Mouse (Mus musculus) kidney, postnatal 0 days (tissue): ENCODE results near the gene Spats2. TPM values are rescaled to one million over a fixed set of nuclear protein-coding genes. Genes with fewer than 3 reads are reported as not detected.

Experiments
- ATAC-seq: fragments of 200-750 bp; cut with Nextera tagmentation; replicated peaks from 2 replicates; pipeline ENCODE4 v1.8.0; 2017; ENCODE audit warnings: low read depth, moderate number of reproducible peaks, moderate TSS enrichment, moderate library complexity; ENCODE audit not compliant: low FRiP score
- DNase-seq: peaks from one replicate; pipeline ENCODE4 v3.0.0-alpha.2; 2016; ENCODE audit warnings: low spot score
- H3K27ac ChIP-seq: fragments of 300-500 bp; sonication (generic); 2 replicates; pipeline ENCODE4 v1.5.1; 2014; ENCODE audit warnings: mild to moderate bottlenecking
- H3K27me3 ChIP-seq: fragments of 300-500 bp; sonication (generic); 2 replicates; pipeline ENCODE4 v1.6.1; 2014; ENCODE audit warnings: low read length, mixed read lengths; ENCODE audit not compliant: insufficient read depth
- H3K36me3 ChIP-seq: fragments of 300-500 bp; sonication (generic); 2 replicates; pipeline ENCODE4 v1.6.1; 2014; ENCODE audit warnings: low read length, mixed read lengths; ENCODE audit not compliant: insufficient read depth
- H3K4me1 ChIP-seq: fragments of 300-500 bp; sonication (generic); replicated peaks from 2 replicates; pipeline ENCODE4 v1.6.1; 2014; ENCODE audit warnings: antibody characterized with exemption, low read length, mixed read lengths; ENCODE audit not compliant: insufficient read depth
- H3K4me2 ChIP-seq: fragments of 300-500 bp; sonication (generic); 2 replicates; pipeline ENCODE4 v1.6.1; 2014; ENCODE audit warnings: mild to moderate bottlenecking, low read length, moderate library complexity, mixed read lengths
- H3K4me3 ChIP-seq: fragments of 300-500 bp; sonication (generic); replicated peaks from 2 replicates; pipeline ENCODE4 v1.5.1; 2014; ENCODE audit warnings: low read depth, low read length
- H3K9ac ChIP-seq: fragments of 300-500 bp; sonication (generic); 2 replicates; pipeline ENCODE4 v1.6.1; 2014; ENCODE audit warnings: low read depth, low read length
- H3K9me3 ChIP-seq: fragments of 300-500 bp; sonication (generic); replicated peaks from 2 replicates; pipeline ENCODE4 v1.6.1; 2016; ENCODE audit warnings: low read length, inconsistent platforms, mixed read lengths
- CTCF ChIP-seq: IDR thresholded peaks from 2 replicates; pipeline ENCODE4 v1.5.1; 2016; ENCODE audit warnings: antibody characterized with exemption, low read depth, mild to moderate bottlenecking, moderate library complexity
- WGBS: fragments of 180-500 bp; shearing (Covaris S2); extraction: QIAGEN DNeasy Blood & Tissue Kit; methylation state at CpG from one replicate; pipeline ENCODE4 v1.1.7; 2014; 5-methylcytosine and 5-hydroxymethylcytosine counted together
- polyA plus RNA-seq: library from polyadenylated mRNA; unstranded; fragments of >200 nt; fragmentation: Nextera tagmentation; extraction: Ambion mirVana; gene quantifications from 2 replicates; pipeline ENCODE4 v1.2.1, GENCODE M21; 2015

The Spats2 gene
- polyA plus RNA-seq, 1 experiment from 2014 or later, result 33.5 TPM

GRCm38 (mm10) chr15:99114312-99115064, 11.2 kb upstream of the Spats2 start:
- no peak for ATAC-seq
- no peak for DNase-seq
- Histone ChIP-seq H3K9ac (no peak overlapping the region), H3K36me3 (no peaks in the 10 kb centered on the region), H3K27me3 (no peaks in the 10 kb centered on the region), H3K27ac (no peak overlapping the region), H3K4me1 (no peaks in the 10 kb centered on the region; the same call in 1 of the 2 replicates), H3K4me2 (no peak overlapping the region), H3K4me3 (no peak overlapping the region), H3K9me3 (no peaks in the 10 kb centered on the region)
- no peak for TF ChIP-seq CTCF
- WGBS, result 53% methylated on average over 14 of the region's 14 CpGs

- H3K27me3 ChIP-seq, result no peaks in the 10 kb centered on the region
- no peaks in the 10 kb centered on the region; the same call in 1 of the 2 replicates for H3K4me1 ChIP-seq
- no peak overlapping the region for H3K4me3 ChIP-seq
- DNase-seq (no peak), ATAC-seq (no peak)
- no peak for TF ChIP-seq CTCF
- no peaks in the 10 kb centered on the region for H3K36me3 ChIP-seq
- H3K9ac ChIP-seq, result no peak overlapping the region
- WGBS, result 81% methylated on average over 7 of the region's 7 CpGs
- no peak overlapping the region for H3K27ac ChIP-seq
- no peak overlapping the region for H3K4me2 ChIP-seq
- H3K9me3 ChIP-seq, result no peaks in the 10 kb centered on the region
Observed at GRCm38 (mm10) chr15:99115065-99115423, 10.7 kb upstream of the Spats2 start.

- Histone ChIP-seq H3K36me3 (no peaks in the 10 kb centered on the region), H3K4me3 (no peak overlapping the region), H3K4me1 (no peaks in the 10 kb centered on the region; the same call in 1 of the 2 replicates), H3K9me3 (no peaks in the 10 kb centered on the region), H3K27ac (no peak overlapping the region), H3K4me2 (no peak overlapping the region), H3K27me3 (no peaks in the 10 kb centered on the region), H3K9ac (no peak overlapping the region)
- DNase-seq (peak; percentile 73), ATAC-seq (no peak)
- no peak for TF ChIP-seq CTCF
- WGBS, result 19% methylated on average over 11 of the region's 11 CpGs
Observed at GRCm38 (mm10) chr15:99116539-99116938, 9.2 kb upstream of the Spats2 start.

- 0 out of 2 replicates have a peak overlapping the region, but pooled peaks have one; percentile 10 for H3K27ac ChIP-seq
- no peaks in the 10 kb centered on the region for H3K36me3 ChIP-seq
- DNase-seq (peak; percentile 38), ATAC-seq (peak; percentile 63)
- no peaks in the 10 kb centered on the region for H3K9me3 ChIP-seq
- H3K4me3 ChIP-seq, result no peak overlapping the region
- TF ChIP-seq CTCF, result no peak
- H3K9ac ChIP-seq, result no peak overlapping the region
- peaks cover 5% of the 10 kb centered on the region; the same call in 1 of the 2 replicates for H3K4me1 ChIP-seq
- no peaks in the 10 kb centered on the region for H3K27me3 ChIP-seq
- no peak overlapping the region for H3K4me2 ChIP-seq
- WGBS, result 7% methylated on average over 11 of the region's 11 CpGs
Observed at GRCm38 (mm10) chr15:99120814-99121213, 4.9 kb upstream of the Spats2 start.

- H3K27ac ChIP-seq, result no peak overlapping the region
- no peak overlapping the region for H3K9ac ChIP-seq
- no peaks in the 10 kb centered on the region for H3K9me3 ChIP-seq
- peak; percentile 47 for DNase-seq
- 41% methylated on average over 2 of the region's 2 CpGs for WGBS
- 0 out of 2 replicates have a peak, but pooled peaks cover 8% of the 10 kb centered on the region for H3K4me1 ChIP-seq
- no peaks in the 10 kb centered on the region for H3K36me3 ChIP-seq
- no peak for TF ChIP-seq CTCF
- H3K27me3 ChIP-seq, result no peaks in the 10 kb centered on the region
- H3K4me2 ChIP-seq, result no peak overlapping the region
- no peak for ATAC-seq
- no peak overlapping the region for H3K4me3 ChIP-seq
Observed at GRCm38 (mm10) chr15:99122642-99123041, 3.1 kb upstream of the Spats2 start.

GRCm38 (mm10) chr15:99126081-99126815, 532 bp downstream of the Spats2 start:
- Histone ChIP-seq H3K4me2 (peak overlapping the region; percentile 67), H3K27me3 (no peaks in the 10 kb centered on the region), H3K9ac (peak overlapping the region; percentile 92), H3K9me3 (no peaks in the 10 kb centered on the region), H3K4me1 (peaks cover 13% of the 10 kb centered on the region; the same call in 1 of the 2 replicates), H3K36me3 (no peaks in the 10 kb centered on the region), H3K27ac (peak overlapping the region; percentile 93), H3K4me3 (peak overlapping the region; percentile 62)
- no peak for TF ChIP-seq CTCF
- ATAC-seq (peak; percentile 81), DNase-seq (peak; percentile 95)
- under 1% methylated on average over 97 of the region's 115 CpGs for WGBS
